Mouse (Mus musculus) cerebellum, adult (tissue): Measurements from ENCODE around the gene Hdac1.

Experiments used
- ATAC-seq: cut with Nextera tagmentation; 2 replicates; pipeline ENCODE4 v1.9.2; 2017; ENCODE audit warnings: mild to moderate bottlenecking, moderate library complexity, mixed read lengths; ENCODE audit not compliant: insufficient number of reproducible peaks, low FRiP score, low TSS enrichment

The Hdac1 gene

GRCm38 (mm10) chr4:129490972-129491880, 51.3 kb downstream of the Hdac1 start, which contains the start of the genes Tssk3 and Fam229a:
Tssk3 (minus strand) TSS chr4:129491022.
Fam229a (plus strand) TSS chr4:129491190.
- peak; percentile 52; the same call in 1 of the 2 replicates for ATAC-seq

GRCm38 (mm10) chr4:129481090-129481489, 61.4 kb downstream of the Hdac1 start:
- ATAC-seq: no peak

GRCm38 (mm10) chr4:129479863-129480262, 62.6 kb downstream of the Hdac1 start:
- no peak for ATAC-seq

- no peak for ATAC-seq
Measured at GRCm38 (mm10) chr4:129476047-129476446, 66.5 kb downstream of the Hdac1 start.
